Mouse (Mus musculus) liver, adult 2 months (tissue): ENCODE data around the gene Rpl11. TPM values are rescaled to one million over a fixed set of nuclear protein-coding genes. Genes with fewer than 3 reads are reported as not detected.
A peak's percentile ranks its signal among the peaks of the same experiment; 100 is the strongest.

Source experiments
- DNase-seq: peaks from one replicate; pipeline ENCODE4 v3.0.0-alpha.2; 2011; ENCODE audit warnings: low read depth, low spot score; ENCODE audit errors: extremely low read depth
- H3K27ac ChIP-seq: fragments of 200-500 bp; replicated peaks from 2 replicates; pipeline ENCODE4 v1.5.1; 2012; ENCODE audit warnings: low read depth, mild to moderate bottlenecking, control low read depth, inconsistent platforms, low read length; ENCODE audit not compliant: insufficient read depth
- H3K27me3 ChIP-seq: fragments of 200-500 bp; 2 replicates; pipeline ENCODE4 v1.6.1; 2012; ENCODE audit warnings: mild to moderate bottlenecking, moderate library complexity, low read length, inconsistent platforms; ENCODE audit not compliant: control insufficient read depth, insufficient read depth
- H3K36me3 ChIP-seq: fragments of 200-500 bp; 2 replicates; pipeline ENCODE4 v1.6.1; 2012; ENCODE audit warnings: low read length, inconsistent platforms; ENCODE audit not compliant: control insufficient read depth, insufficient read depth
- H3K4me1 ChIP-seq: fragments of 200-500 bp; 2 replicates; pipeline ENCODE4 v1.6.1; 2011; ENCODE audit warnings: low read length; ENCODE audit not compliant: control insufficient read depth, insufficient read depth
- H3K4me3 ChIP-seq: fragments of 200-500 bp; 2 replicates; pipeline ENCODE4 v1.5.1; 2011; ENCODE audit warnings: low read depth, mild to moderate bottlenecking, control low read depth, low read length, moderate library complexity; ENCODE audit not compliant: insufficient read depth
- H3K79me2 ChIP-seq: fragments of 200-500 bp; 2 replicates; pipeline ENCODE4 v1.6.1; 2012; ENCODE audit warnings: inconsistent platforms, mild to moderate bottlenecking, low read length, moderate library complexity; ENCODE audit not compliant: control insufficient read depth, insufficient read depth
- H3K9ac ChIP-seq: fragments of 200-500 bp; 2 replicates; pipeline ENCODE4 v1.6.1; 2012; ENCODE audit warnings: low read depth, mild to moderate bottlenecking, control low read depth, inconsistent platforms, low read length
- CTCF ChIP-seq: fragments of 200-500 bp; IDR thresholded peaks from 2 replicates; pipeline ENCODE4 v1.5.1; 2011; ENCODE audit warnings: low read depth, low read length, control low read depth
- POLR2A ChIP-seq: fragments of 200-500 bp; IDR thresholded peaks from 2 replicates; pipeline ENCODE4 v1.6.1; 2011; ENCODE audit warnings: low read length, control low read depth; ENCODE audit not compliant: insufficient read depth; ENCODE audit errors: extremely low read depth
- WGBS: fragments of 180-500 bp; shearing (Covaris S2); methylation state at CpG from one replicate; pipeline ENCODE4 v1.1.7; 2018; 5-methylcytosine and 5-hydroxymethylcytosine counted together
- polyA plus RNA-seq: library from polyadenylated mRNA; depleted of rRNA; stranded (reverse); fragments of >200 nt; gene quantifications from 2 replicates; pipeline ENCODE4 v1.2.3, GENCODE M21; 2012
- total RNA-seq: library from RNA; depleted of rRNA; stranded (reverse); fragments of >200 nt; gene quantifications from 2 replicates; pipeline ENCODE4 v1.2.3, GENCODE M21; 2014

Gene Rpl11
- total and polyA plus RNA-seq, 2 experiments, result 162 to 504 TPM

DNA sequence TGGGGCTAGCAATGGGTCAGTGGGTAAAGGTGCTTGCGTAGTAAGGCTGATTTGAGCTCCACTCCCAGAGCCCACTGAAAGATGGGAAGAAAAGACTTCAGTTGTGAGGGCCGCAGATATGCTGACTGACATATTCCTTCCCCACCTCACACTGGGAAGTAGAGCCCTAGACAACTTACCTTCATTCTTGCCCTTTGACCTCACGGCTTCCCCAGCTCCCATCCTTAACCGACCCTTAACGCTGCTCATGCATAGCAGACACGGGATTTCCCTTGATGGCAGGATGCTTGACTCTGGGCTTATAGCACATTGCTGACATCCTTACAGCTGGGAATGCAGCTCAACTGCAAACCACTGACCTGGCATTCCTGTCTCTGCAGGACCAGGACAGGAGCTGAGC, 6.3 kb downstream of the Rpl11 start:
- WGBS, result 82% methylated on average over 6 of the region's 6 CpGs
- TF ChIP-seq CTCF (no peak), POLR2A (no peak)
- Histone ChIP-seq H3K4me1 (peaks cover 9% of the 10 kb centered on the region), H3K36me3 (peaks cover 23% of the 10 kb centered on the region), H3K79me2 (peaks cover 4% of the 10 kb centered on the region; the same call in 1 of the 2 replicates), H3K27me3 (no peaks in the 10 kb centered on the region), H3K27ac (no peak overlapping the region), H3K9ac (no peak overlapping the region), H3K4me3 (no peak overlapping the region)
- no peak for DNase-seq

DNA sequence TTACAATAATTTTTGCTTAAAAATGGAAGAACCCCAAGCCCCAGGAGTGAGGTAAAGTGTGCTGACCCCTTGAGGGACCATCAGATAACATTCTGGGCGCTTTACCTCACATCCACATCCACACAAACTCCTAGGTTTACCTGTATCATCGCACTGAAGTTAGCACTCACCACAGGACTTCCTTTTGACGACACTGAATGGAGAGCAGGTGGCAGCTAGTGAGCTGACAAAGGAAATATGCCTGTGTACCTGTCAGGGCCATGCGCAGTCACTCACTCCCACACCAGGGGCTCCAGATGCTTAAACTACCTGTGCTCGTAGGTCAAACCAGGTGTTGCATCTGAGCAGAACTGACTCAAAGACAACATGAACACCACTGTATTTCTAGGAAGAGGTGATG, 8.1 kb downstream of the Rpl11 start:
- H3K4me1 ChIP-seq, result no peaks in the 10 kb centered on the region
- H3K27me3 ChIP-seq, result no peaks in the 10 kb centered on the region
- H3K27ac ChIP-seq, result no peak overlapping the region
- H3K36me3 ChIP-seq, result peaks cover 11% of the 10 kb centered on the region
- H3K9ac ChIP-seq, result no peak overlapping the region
- no peak for DNase-seq
- TF ChIP-seq POLR2A (no peak), CTCF (no peak)
- H3K4me3 ChIP-seq, result no peak overlapping the region
- H3K79me2 ChIP-seq, result no peaks in the 10 kb centered on the region
- WGBS, result 88% methylated on average over 5 of the region's 5 CpGs

DNA sequence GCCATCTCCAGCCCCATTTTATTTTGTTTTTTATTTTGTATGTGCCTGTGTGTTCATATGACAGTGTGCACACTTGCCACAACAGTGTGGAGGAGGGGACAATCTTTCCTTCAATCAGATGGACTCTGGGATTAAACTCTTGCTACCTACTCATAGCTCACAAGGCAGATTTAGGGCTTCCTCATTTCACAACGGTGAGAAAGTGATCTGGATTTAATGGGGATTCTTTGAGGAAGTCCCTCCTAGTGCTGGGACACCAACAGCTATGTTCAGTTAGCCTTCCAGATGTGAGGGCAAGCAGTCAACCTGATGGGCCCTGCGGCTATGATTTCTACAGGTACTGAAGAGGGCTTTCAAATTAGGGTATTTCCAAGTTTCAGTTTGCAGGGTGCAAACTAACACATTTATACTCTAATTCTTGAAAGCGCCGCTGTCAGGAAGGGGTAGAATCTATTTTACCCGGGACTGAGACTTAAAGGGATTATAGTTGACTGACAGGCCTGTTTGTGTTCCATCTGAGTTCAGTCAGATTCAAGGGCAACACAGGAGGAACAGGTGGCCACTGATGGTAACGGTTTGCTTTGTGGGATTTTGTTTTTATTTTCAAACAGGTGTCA, 9.3 kb downstream of the Rpl11 start:
- Histone ChIP-seq H3K79me2 (no peaks in the 10 kb centered on the region), H3K4me3 (no peak overlapping the region), H3K27me3 (no peaks in the 10 kb centered on the region), H3K9ac (no peak overlapping the region), H3K36me3 (peaks cover 2% of the 10 kb centered on the region), H3K4me1 (no peaks in the 10 kb centered on the region), H3K27ac (no peak overlapping the region)
- DNase-seq, result no peak
- TF ChIP-seq CTCF, result no peak
- no peak for TF ChIP-seq POLR2A
- 89% methylated on average over 6 of the region's 6 CpGs for WGBS

DNA sequence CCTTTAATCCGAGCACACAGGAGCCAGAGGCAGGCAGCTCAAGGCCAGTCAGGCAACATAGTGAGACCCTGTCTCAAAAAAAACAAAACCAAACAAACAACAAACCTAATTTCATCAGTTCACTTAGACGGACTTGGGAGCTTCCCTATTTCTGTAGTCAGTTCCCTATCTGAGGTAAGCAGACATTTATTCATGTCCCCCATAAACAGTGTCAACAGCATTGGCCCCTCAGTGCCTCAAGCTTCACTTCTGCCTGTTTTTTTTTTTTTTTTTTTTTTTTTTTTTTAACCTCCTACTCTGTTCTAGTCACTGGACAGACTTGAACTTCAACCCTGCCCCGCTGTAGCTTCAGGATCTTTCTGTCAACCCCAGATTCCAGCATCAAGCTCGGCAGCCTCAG, 18.1 kb downstream of the Rpl11 start:
- peaks cover 17% of the 10 kb centered on the region for H3K4me1 ChIP-seq
- no peak for TF ChIP-seq POLR2A
- no peak for TF ChIP-seq CTCF
- no peak overlapping the region for H3K9ac ChIP-seq
- H3K36me3 ChIP-seq, result no peaks in the 10 kb centered on the region
- H3K4me3 ChIP-seq, result no peak overlapping the region
- 59% methylated on average over 4 of the region's 4 CpGs for WGBS
- H3K27me3 ChIP-seq, result no peaks in the 10 kb centered on the region
- no peaks in the 10 kb centered on the region for H3K79me2 ChIP-seq
- peak overlapping the region; percentile 71 for H3K27ac ChIP-seq
- DNase-seq, result peak; percentile 50

DNA sequence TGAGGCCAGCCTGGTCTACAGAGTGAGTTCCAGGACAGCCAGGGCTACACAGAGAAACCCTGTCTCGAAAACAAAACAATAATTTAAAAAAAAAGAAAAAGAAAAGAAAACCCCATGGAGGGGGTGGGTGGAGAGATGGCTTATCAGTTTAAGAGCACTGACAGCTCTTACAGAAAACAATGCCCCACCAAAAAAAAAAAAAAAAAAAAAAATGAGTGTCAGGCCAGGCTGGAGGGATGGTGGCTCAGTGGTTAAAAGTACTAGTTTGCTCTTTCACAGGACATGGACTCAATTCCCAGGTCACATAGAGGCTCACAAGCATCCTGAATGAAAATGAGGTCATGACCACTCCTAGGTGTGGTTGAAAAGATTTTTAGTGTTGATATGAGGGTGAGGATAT, 20.0 kb downstream of the Rpl11 start:
- H3K4me1 ChIP-seq, result peaks cover 17% of the 10 kb centered on the region
- H3K9ac ChIP-seq, result no peak overlapping the region
- TF ChIP-seq POLR2A, result no peak
- no peak for TF ChIP-seq CTCF
- H3K27me3 ChIP-seq, result no peaks in the 10 kb centered on the region
- no peak overlapping the region for H3K4me3 ChIP-seq
- no peaks in the 10 kb centered on the region for H3K36me3 ChIP-seq
- H3K79me2 ChIP-seq, result no peaks in the 10 kb centered on the region
- DNase-seq, result no peak
- WGBS, result 82% methylated on average over 1 of the region's 1 CpGs
- H3K27ac ChIP-seq, result no peak overlapping the region
